Mouse (Mus musculus): ENCODE measurements around the gene Prdm1.

DNA sequence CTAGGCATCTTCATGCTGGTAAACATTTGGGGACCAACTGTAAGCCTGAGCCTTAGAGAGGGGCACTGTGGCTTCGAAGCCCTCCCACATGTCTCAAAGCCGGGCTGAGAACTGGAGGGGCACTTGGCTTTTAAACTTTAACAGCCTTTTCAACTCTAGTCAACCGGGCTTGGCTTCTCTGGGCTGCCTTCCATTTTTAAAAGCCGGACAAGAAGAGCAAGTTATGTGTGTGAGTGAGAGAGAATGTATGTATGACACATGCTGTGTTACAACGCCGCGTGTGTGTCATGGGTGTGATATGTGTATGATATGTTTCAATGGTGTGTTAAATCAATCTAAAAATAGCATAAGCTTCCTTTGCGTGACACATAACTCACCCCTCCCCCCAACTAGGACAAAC is 66.0 kb downstream of the Prdm1 start:
- no peak for TF ChIP-seq CTCF (IDR thresholded peaks at IDR 0.05; ENCODE audit: low read depth, low read length)
- no peak for TF ChIP-seq POLR2A (IDR thresholded peaks at IDR 0.05; ENCODE audit: insufficient read depth, low read length)
